Mouse (Mus musculus) small intestine, adult 2 months (tissue): ENCODE measurements around the gene Gm13278.

ENCODE experiments used
- CTCF ChIP-seq: fragments of 200-500 bp; IDR thresholded peaks from 2 replicates; pipeline ENCODE4 v1.5.1; 2012; ENCODE audit warnings: low read depth, mild to moderate bottlenecking, control low read depth, inconsistent platforms, low read length, moderate library complexity, mixed read lengths; ENCODE audit not compliant: insufficient replicate concordance, insufficient read length; ENCODE audit errors: extremely low read depth
- POLR2A ChIP-seq: fragments of 200-500 bp; IDR thresholded peaks from 2 replicates; pipeline ENCODE4 v1.6.1; 2012; ENCODE audit warnings: low read depth, mild to moderate bottlenecking, control low read depth, inconsistent platforms, low read length, moderate library complexity

DNA sequence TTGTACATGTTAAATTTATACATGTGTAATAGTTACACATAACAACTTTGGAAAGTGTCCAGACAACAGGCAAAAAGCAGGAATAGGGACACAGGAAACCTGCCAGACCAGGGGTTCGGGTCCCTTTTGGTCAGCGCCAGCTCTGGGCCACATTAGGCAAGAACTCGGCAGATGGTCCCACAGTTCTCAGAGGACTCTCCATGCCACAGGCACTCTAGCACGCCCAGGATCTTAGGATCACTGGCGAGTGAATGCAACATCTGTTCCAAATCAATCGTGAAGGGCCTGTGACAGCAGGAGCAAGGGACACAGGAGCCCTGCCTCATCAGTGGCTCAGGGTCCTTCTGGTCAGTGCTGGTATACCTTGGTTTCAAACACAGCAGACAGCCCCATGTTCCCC, 41.4 kb upstream of the Gm13278 start:
- TF ChIP-seq POLR2A (no peak), CTCF (no peak)
